Mouse (Mus musculus): Measurements from ENCODE around the gene Lgr6. TPM values are rescaled to one million over a fixed set of nuclear protein-coding genes. Genes with fewer than 3 reads are reported as not detected.

Lgr6 gene
- polyA plus RNA-seq, 1 experiment, result not detected

- Histone ChIP-seq H3K27ac (ENCODE audit: control insufficient read depth, insufficient read depth, low read depth, low read length, poor library complexity) (no peak overlapping the region), H3K4me3 (replicated peaks; ENCODE audit: control insufficient read depth, low read depth, low read length) (no peak overlapping the region), H3K4me1 (ENCODE audit: control insufficient read depth, insufficient read depth, low read length) (peaks cover 1% of the 10 kb centered on the region; the same call in 1 of the 2 replicates)
- no peak for TF ChIP-seq POLR2A (IDR thresholded peaks at IDR 0.05; ENCODE audit: borderline replicate concordance, control insufficient read depth, low read depth, low read length)
- no peak for TF ChIP-seq CTCF (IDR thresholded peaks at IDR 0.05; ENCODE audit: control insufficient read depth, insufficient read depth, low read length)
- WGBS, result 74% methylated on average over 1 of the region's 1 CpGs
Measured at GRCm38 (mm10) chr1:135023583-135023982, 81.5 kb downstream of the Lgr6 start.

GRCm38 (mm10) chr1:135021936-135022335 is 83.1 kb downstream of the Lgr6 start:
- H3K27ac ChIP-seq (ENCODE audit: control insufficient read depth, insufficient read depth, low read depth, low read length, poor library complexity), result no peak overlapping the region
- 77% methylated on average over 5 of the region's 5 CpGs for WGBS
- TF ChIP-seq CTCF (IDR thresholded peaks at IDR 0.05; ENCODE audit: control insufficient read depth, insufficient read depth, low read length) (no peak), POLR2A (IDR thresholded peaks at IDR 0.05; ENCODE audit: borderline replicate concordance, control insufficient read depth, low read depth, low read length) (no peak)
- peaks cover 1% of the 10 kb centered on the region; the same call in 1 of the 2 replicates for H3K4me1 ChIP-seq (ENCODE audit: control insufficient read depth, insufficient read depth, low read length)
- no peak overlapping the region for H3K4me3 ChIP-seq (replicated peaks; ENCODE audit: control insufficient read depth, low read depth, low read length)

- TF ChIP-seq POLR2A (IDR thresholded peaks at IDR 0.05; ENCODE audit: borderline replicate concordance, control insufficient read depth, low read depth, low read length), result no peak
- no peak for TF ChIP-seq CTCF (IDR thresholded peaks at IDR 0.05; ENCODE audit: control insufficient read depth, insufficient read depth, low read length)
- no peak overlapping the region for H3K4me3 ChIP-seq (replicated peaks; ENCODE audit: control insufficient read depth, low read depth, low read length)
- 2% methylated on average over 5 of the region's 5 CpGs for WGBS
Measured at GRCm38 (mm10) chr1:135020970-135021369, 84.1 kb downstream of the Lgr6 start.

GRCm38 (mm10) chr1:135020281-135020940 is 84.7 kb downstream of the Lgr6 start:
- no peak for TF ChIP-seq CTCF (IDR thresholded peaks at IDR 0.05; ENCODE audit: control insufficient read depth, insufficient read depth, low read length)
- no peak for TF ChIP-seq POLR2A (IDR thresholded peaks at IDR 0.05; ENCODE audit: borderline replicate concordance, control insufficient read depth, low read depth, low read length)
- WGBS, result 44% methylated on average over 5 of the region's 5 CpGs
- Histone ChIP-seq H3K4me1 (ENCODE audit: control insufficient read depth, insufficient read depth, low read length) (peaks cover 1% of the 10 kb centered on the region; the same call in 1 of the 2 replicates), H3K27ac (ENCODE audit: control insufficient read depth, insufficient read depth, low read depth, low read length, poor library complexity) (no peak overlapping the region), H3K4me3 (replicated peaks; ENCODE audit: control insufficient read depth, low read depth, low read length) (no peak overlapping the region)

More at GRCm38 (mm10) chr1:135020970-135021369, 84.1 kb downstream of the Lgr6 start:
- peaks cover 1% of the 10 kb centered on the region; the same call in 1 of the 2 replicates for H3K4me1 ChIP-seq (ENCODE audit: control insufficient read depth, insufficient read depth, low read length)
- H3K27ac ChIP-seq (ENCODE audit: control insufficient read depth, insufficient read depth, low read depth, low read length, poor library complexity), result no peak overlapping the region; the same call in 1 of the 2 replicates

- TF ChIP-seq CTCF (IDR thresholded peaks at IDR 0.05; ENCODE audit: control insufficient read depth, insufficient read depth, low read length) (no peak), POLR2A (IDR thresholded peaks at IDR 0.05; ENCODE audit: borderline replicate concordance, control insufficient read depth, low read depth, low read length) (no peak)
- H3K4me3 ChIP-seq (replicated peaks; ENCODE audit: control insufficient read depth, low read depth, low read length), result no peak overlapping the region
- no peak overlapping the region for H3K27ac ChIP-seq (ENCODE audit: control insufficient read depth, insufficient read depth, low read depth, low read length, poor library complexity)
- WGBS, result 83% methylated on average over 4 of the region's 4 CpGs
- H3K4me1 ChIP-seq (ENCODE audit: control insufficient read depth, insufficient read depth, low read length), result peaks cover 1% of the 10 kb centered on the region; the same call in 1 of the 2 replicates
Measured at GRCm38 (mm10) chr1:135019775-135020167, 85.3 kb downstream of the Lgr6 start.

GRCm38 (mm10) chr1:135019087-135019774 is 85.8 kb downstream of the Lgr6 start:
- H3K27ac ChIP-seq (ENCODE audit: control insufficient read depth, insufficient read depth, low read depth, low read length, poor library complexity), result no peak overlapping the region
- no peak overlapping the region for H3K4me3 ChIP-seq (replicated peaks; ENCODE audit: control insufficient read depth, low read depth, low read length)
- 10% methylated on average over 13 of the region's 13 CpGs for WGBS
- H3K4me1 ChIP-seq (ENCODE audit: control insufficient read depth, insufficient read depth, low read length), result peaks cover 1% of the 10 kb centered on the region; the same call in 1 of the 2 replicates
- TF ChIP-seq CTCF (IDR thresholded peaks at IDR 0.05; ENCODE audit: control insufficient read depth, insufficient read depth, low read length) (no peak), POLR2A (IDR thresholded peaks at IDR 0.05; ENCODE audit: borderline replicate concordance, control insufficient read depth, low read depth, low read length) (no peak)

- H3K27ac ChIP-seq (ENCODE audit: control insufficient read depth, insufficient read depth, low read depth, low read length, poor library complexity), result no peak overlapping the region
- peaks cover 1% of the 10 kb centered on the region; the same call in 1 of the 2 replicates for H3K4me1 ChIP-seq (ENCODE audit: control insufficient read depth, insufficient read depth, low read length)
- no peak overlapping the region for H3K4me3 ChIP-seq (replicated peaks; ENCODE audit: control insufficient read depth, low read depth, low read length)
- TF ChIP-seq CTCF (IDR thresholded peaks at IDR 0.05; ENCODE audit: control insufficient read depth, insufficient read depth, low read length), result no peak
- 79% methylated on average over 2 of the region's 2 CpGs for WGBS
Measured at GRCm38 (mm10) chr1:135017656-135018015, 87.4 kb downstream of the Lgr6 start.

GRCm38 (mm10) chr1:135016907-135017655 is 88.0 kb downstream of the Lgr6 start:
- WGBS, result 77% methylated on average over 10 of the region's 10 CpGs
- no peak overlapping the region for H3K27ac ChIP-seq (ENCODE audit: control insufficient read depth, insufficient read depth, low read depth, low read length, poor library complexity)
- TF ChIP-seq POLR2A (IDR thresholded peaks at IDR 0.05; ENCODE audit: borderline replicate concordance, control insufficient read depth, low read depth, low read length), result no peak
- TF ChIP-seq CTCF (IDR thresholded peaks at IDR 0.05; ENCODE audit: control insufficient read depth, insufficient read depth, low read length), result no peak
- H3K4me3 ChIP-seq (replicated peaks; ENCODE audit: control insufficient read depth, low read depth, low read length), result no peak overlapping the region
- peaks cover 1% of the 10 kb centered on the region; the same call in 1 of the 2 replicates for H3K4me1 ChIP-seq (ENCODE audit: control insufficient read depth, insufficient read depth, low read length)
